Mouse (Mus musculus) midbrain, embryonic 10.5 days (tissue): ENCODE measurements around the gene Cfap161. TPM values are rescaled to one million over a fixed set of nuclear protein-coding genes. Genes with fewer than 3 reads are reported as not detected.

Experiments used
- DNase-seq: peaks from one replicate; pipeline ENCODE4 v3.0.0-alpha.2; 2017; ENCODE audit warnings: low spot score
- H3K27ac ChIP-seq: fragments of 300-500 bp; sonication (generic); replicated peaks from 2 replicates; pipeline ENCODE4 v1.5.1; 2016; ENCODE audit warnings: mild to moderate bottlenecking
- H3K27me3 ChIP-seq: fragments of 300-500 bp; sonication (generic); 2 replicates; pipeline ENCODE4 v1.6.1; 2016; ENCODE audit warnings: low read depth, mild to moderate bottlenecking; ENCODE audit not compliant: poor library complexity, severe bottlenecking
- H3K36me3 ChIP-seq: fragments of 300-500 bp; sonication (generic); 2 replicates; pipeline ENCODE4 v1.6.1; 2016; ENCODE audit warnings: mild to moderate bottlenecking, moderate library complexity
- H3K4me1 ChIP-seq: fragments of 300-500 bp; sonication (generic); 2 replicates; pipeline ENCODE4 v1.6.1; 2016
- H3K4me3 ChIP-seq: fragments of 300-500 bp; sonication (generic); 2 replicates; pipeline ENCODE4 v1.5.1; 2016; ENCODE audit warnings: mild to moderate bottlenecking, moderate library complexity
- H3K9me3 ChIP-seq: fragments of 300-500 bp; sonication (generic); replicated peaks from 2 replicates; pipeline ENCODE4 v1.6.1; 2016; ENCODE audit warnings: mild to moderate bottlenecking
- WGBS: fragments of 180-500 bp; shearing (Covaris S2); methylation state at CpG from one replicate; pipeline ENCODE4 v1.1.7; 2016; 5-methylcytosine and 5-hydroxymethylcytosine counted together
- polyA plus RNA-seq: library from polyadenylated mRNA; unstranded; fragments of >200 nt; fragmentation: Nextera tagmentation; extraction: Ambion mirVana; gene quantifications from 2 replicates; pipeline ENCODE4 v1.2.1, GENCODE M21; 2016

The Cfap161 gene
- 0.09 TPM in 1 of 2 replicates, not detected in the other for polyA plus RNA-seq

- Histone ChIP-seq H3K36me3 (no peaks in the 10 kb centered on the region), H3K9me3 (no peaks in the 10 kb centered on the region), H3K4me3 (peak within 1 kb of the TSS; percentile 30; the same call in 1 of the 2 replicates), H3K27me3 (peaks cover 15% of the 10 kb centered on the region; the same call in 1 of the 2 replicates), H3K27ac (no peak within 1 kb of the TSS), H3K4me1 (peaks cover 11% of the 10 kb centered on the region)
- WGBS: 6% methylated on average over 14 of the region's 14 CpGs
- DNase-seq: peak; percentile 92
Observed at GRCm38 (mm10) chr7:83794705-83795104, at the start of gene Cfap161. Gene Cfap161, minus strand, starts transcription at chr7:83794880.

GRCm38 (mm10) chr7:83842486-83843259 lies 48.0 kb upstream of the Cfap161 start:
- H3K27me3 ChIP-seq: no peaks in the 10 kb centered on the region
- 55% methylated on average over 6 of the region's 6 CpGs for WGBS
- peak overlapping the region; percentile 30; the same call in 1 of the 2 replicates for H3K27ac ChIP-seq
- no peak for DNase-seq
- no peaks in the 10 kb centered on the region for H3K9me3 ChIP-seq
- H3K4me3 ChIP-seq: no peak overlapping the region
- no peaks in the 10 kb centered on the region for H3K36me3 ChIP-seq
- H3K4me1 ChIP-seq: peaks cover 19% of the 10 kb centered on the region

- H3K27ac ChIP-seq: no peak overlapping the region
- H3K36me3 ChIP-seq: no peaks in the 10 kb centered on the region
- no peaks in the 10 kb centered on the region for H3K27me3 ChIP-seq
- DNase-seq: no peak
- no peak overlapping the region for H3K4me3 ChIP-seq
- no peaks in the 10 kb centered on the region for H3K9me3 ChIP-seq
- 86% methylated on average over 2 of the region's 2 CpGs for WGBS
- H3K4me1 ChIP-seq: peaks cover 14% of the 10 kb centered on the region
Observed at GRCm38 (mm10) chr7:83840076-83840475, 45.4 kb upstream of the Cfap161 start.

GRCm38 (mm10) chr7:83838525-83839224 lies 44.0 kb upstream of the Cfap161 start:
- DNase-seq: no peak
- H3K27me3 ChIP-seq: no peaks in the 10 kb centered on the region
- H3K4me1 ChIP-seq: peaks cover 14% of the 10 kb centered on the region
- no peaks in the 10 kb centered on the region for H3K9me3 ChIP-seq
- 78% methylated on average over 5 of the region's 5 CpGs for WGBS
- H3K27ac ChIP-seq: no peak overlapping the region
- no peak overlapping the region for H3K4me3 ChIP-seq
- H3K36me3 ChIP-seq: no peaks in the 10 kb centered on the region

GRCm38 (mm10) chr7:83829355-83829754 lies 34.7 kb upstream of the Cfap161 start:
- no peak for DNase-seq
- Histone ChIP-seq H3K4me1 (0 out of 2 replicates have a peak, but pooled peaks cover 4% of the 10 kb centered on the region), H3K27me3 (no peaks in the 10 kb centered on the region), H3K27ac (no peak overlapping the region), H3K36me3 (no peaks in the 10 kb centered on the region), H3K4me3 (no peak overlapping the region), H3K9me3 (no peaks in the 10 kb centered on the region)
- WGBS: 93% methylated on average over 7 of the region's 7 CpGs

GRCm38 (mm10) chr7:83827402-83828076 lies 32.9 kb upstream of the Cfap161 start:
- DNase-seq: no peak
- H3K27ac ChIP-seq: no peak overlapping the region; the same call in 1 of the 2 replicates
- H3K9me3 ChIP-seq: no peaks in the 10 kb centered on the region
- H3K36me3 ChIP-seq: no peaks in the 10 kb centered on the region
- WGBS: 73% methylated on average over 10 of the region's 10 CpGs
- no peak overlapping the region for H3K4me3 ChIP-seq
- H3K4me1 ChIP-seq: 0 out of 2 replicates have a peak, but pooled peaks cover 4% of the 10 kb centered on the region
- H3K27me3 ChIP-seq: no peaks in the 10 kb centered on the region

- Histone ChIP-seq H3K9me3 (no peaks in the 10 kb centered on the region), H3K36me3 (no peaks in the 10 kb centered on the region), H3K4me1 (0 out of 2 replicates have a peak, but pooled peaks cover 4% of the 10 kb centered on the region), H3K4me3 (no peak overlapping the region), H3K27ac (no peak overlapping the region), H3K27me3 (no peaks in the 10 kb centered on the region)
- no peak for DNase-seq
- WGBS: 76% methylated on average over 2 of the region's 2 CpGs
Observed at GRCm38 (mm10) chr7:83826808-83827207, 32.1 kb upstream of the Cfap161 start.

- Histone ChIP-seq H3K27me3 (no peaks in the 10 kb centered on the region), H3K27ac (no peak overlapping the region), H3K9me3 (no peaks in the 10 kb centered on the region), H3K36me3 (no peaks in the 10 kb centered on the region), H3K4me1 (no peaks in the 10 kb centered on the region), H3K4me3 (no peak overlapping the region)
- DNase-seq: no peak
- 91% methylated on average over 2 of the region's 2 CpGs for WGBS
Observed at GRCm38 (mm10) chr7:83821951-83822350, 27.3 kb upstream of the Cfap161 start.

- Histone ChIP-seq H3K27ac (no peak overlapping the region), H3K36me3 (no peaks in the 10 kb centered on the region), H3K4me3 (no peak overlapping the region), H3K27me3 (no peaks in the 10 kb centered on the region), H3K4me1 (peaks cover 27% of the 10 kb centered on the region), H3K9me3 (no peaks in the 10 kb centered on the region)
- WGBS: 92% methylated on average over 5 of the region's 5 CpGs
- no peak for DNase-seq
Observed at GRCm38 (mm10) chr7:83816886-83817285, 22.2 kb upstream of the Cfap161 start.

- no peak for DNase-seq
- Histone ChIP-seq H3K36me3 (no peaks in the 10 kb centered on the region), H3K9me3 (no peaks in the 10 kb centered on the region), H3K27ac (no peak overlapping the region), H3K27me3 (no peaks in the 10 kb centered on the region), H3K4me1 (peaks cover 37% of the 10 kb centered on the region), H3K4me3 (no peak overlapping the region)
- 92% methylated on average over 1 of the region's 1 CpGs for WGBS
Observed at GRCm38 (mm10) chr7:83815646-83816045, 21.0 kb upstream of the Cfap161 start.

GRCm38 (mm10) chr7:83813993-83814392 lies 19.3 kb upstream of the Cfap161 start:
- H3K9me3 ChIP-seq: no peaks in the 10 kb centered on the region
- H3K27me3 ChIP-seq: no peaks in the 10 kb centered on the region
- peak overlapping the region; percentile 88 for H3K27ac ChIP-seq
- 18% methylated on average over 4 of the region's 4 CpGs for WGBS
- peak; percentile 71 for DNase-seq
- peaks cover 53% of the 10 kb centered on the region for H3K4me1 ChIP-seq
- H3K36me3 ChIP-seq: no peaks in the 10 kb centered on the region
- H3K4me3 ChIP-seq: no peak overlapping the region

- no peaks in the 10 kb centered on the region for H3K27me3 ChIP-seq
- no peaks in the 10 kb centered on the region for H3K36me3 ChIP-seq
- peak; percentile 27 for DNase-seq
- H3K4me3 ChIP-seq: peak overlapping the region; percentile 7; the same call in 1 of the 2 replicates
- WGBS: 22% methylated on average over 3 of the region's 3 CpGs
- H3K4me1 ChIP-seq: peaks cover 54% of the 10 kb centered on the region
- peak overlapping the region; percentile 88 for H3K27ac ChIP-seq
- no peaks in the 10 kb centered on the region for H3K9me3 ChIP-seq
Observed at GRCm38 (mm10) chr7:83813465-83813864, 18.8 kb upstream of the Cfap161 start.
